Mouse (Mus musculus) G1E (cell line): ENCODE measurements at regions not wholly inside any gene's neighbourhood (a gene's known extent, or its start where the extent isn't known, plus 50 kb on each side); places are given as distances from the start of the nearest gene placed in this dataset.

Source experiments
- ATAC-seq: 2 replicates; pipeline ENCODE4 v1.8.0; 2016; ENCODE audit warnings: mild to moderate bottlenecking; ENCODE audit not compliant: insufficient number of reproducible peaks, poor library complexity, low FRiP score, severe bottlenecking; ENCODE audit errors: extremely low read depth
- DNase-seq: peaks from one replicate; pipeline ENCODE4 v3.0.0; 2012; ENCODE audit warnings: low spot score
- H3K27me3 ChIP-seq: 2 replicates; pipeline ENCODE4 v1.6.1; 2012; ENCODE audit warnings: mild to moderate bottlenecking, low read length, inconsistent platforms; ENCODE audit not compliant: insufficient read depth
- H3K36me3 ChIP-seq: replicated peaks from 2 replicates; pipeline ENCODE3; 2012; ENCODE audit warnings: mild to moderate bottlenecking, inconsistent platforms
- H3K4me1 ChIP-seq: 2 replicates; pipeline ENCODE4 v1.6.1; 2012; ENCODE audit warnings: low read depth, low read length, inconsistent platforms, mixed read lengths; ENCODE audit not compliant: insufficient read depth
- H3K4me3 ChIP-seq: 2 replicates; pipeline ENCODE4 v1.5.1; 2012; ENCODE audit warnings: low read depth, mild to moderate bottlenecking, inconsistent platforms, low read length, moderate library complexity, mixed read lengths
- H3K9me3 ChIP-seq: replicated peaks from 2 replicates; pipeline ENCODE4 v1.6.1; 2012; ENCODE audit warnings: inconsistent platforms
- CTCF ChIP-seq: IDR thresholded peaks from 2 replicates; pipeline ENCODE4 v1.5.1; 2012; ENCODE audit warnings: low read depth, low read length, inconsistent platforms, mixed read lengths
- GATA1 ChIP-seq: IDR thresholded peaks from 2 replicates; pipeline ENCODE4 v1.6.1; 2012; ENCODE audit warnings: borderline replicate concordance, low read length, inconsistent platforms, mixed read lengths
- GATA2 ChIP-seq: IDR thresholded peaks from 2 replicates; pipeline ENCODE4 v1.6.1; 2012; ENCODE audit warnings: low read depth, low read length, inconsistent platforms, borderline replicate concordance
- POLR2AphosphoS5 ChIP-seq: IDR thresholded peaks from 2 replicates; pipeline ENCODE4 v1.6.1; 2012; ENCODE audit warnings: low read depth, low read length, inconsistent platforms; ENCODE audit not compliant: insufficient replicate concordance
- TAL1 ChIP-seq: conservative IDR thresholded peaks from 2 replicates; pipeline ENCODE4 v1.6.1; 2012; ENCODE audit warnings: low read depth, low read length, inconsistent platforms, mixed read lengths

- Histone ChIP-seq H3K4me3 (no peak overlapping the region), H3K4me1 (no peaks in the 10 kb centered on the region), H3K9me3 (peaks cover 38% of the 10 kb centered on the region), H3K27me3 (no peaks in the 10 kb centered on the region), H3K36me3 (no peaks in the 10 kb centered on the region)
- TF ChIP-seq TAL1 (no peak), GATA1 (no peak), GATA2 (no peak), CTCF (no peak), POLR2AphosphoS5 (no peak)
- ATAC-seq (no peak), DNase-seq (no peak)
Observed at GRCm38 (mm10) chr4:142991401-142991800, 221.4 kb downstream of the Prdm2 start.

- Histone ChIP-seq H3K27me3 (no peaks in the 10 kb centered on the region), H3K36me3 (no peaks in the 10 kb centered on the region), H3K4me1 (no peaks in the 10 kb centered on the region), H3K4me3 (no peak overlapping the region), H3K9me3 (peaks cover 37% of the 10 kb centered on the region)
- DNase-seq (no peak), ATAC-seq (no peak)
- TF ChIP-seq GATA2 (no peak), POLR2AphosphoS5 (no peak), CTCF (no peak), TAL1 (no peak), GATA1 (no peak)
Observed at GRCm38 (mm10) chr4:142989175-142989574, 223.6 kb downstream of the Prdm2 start.

GRCm38 (mm10) chr4:142983295-142983624, 229.5 kb downstream of the Prdm2 start:
- Histone ChIP-seq H3K27me3 (no peaks in the 10 kb centered on the region), H3K9me3 (peaks cover 46% of the 10 kb centered on the region), H3K4me3 (no peak overlapping the region), H3K36me3 (no peaks in the 10 kb centered on the region), H3K4me1 (no peaks in the 10 kb centered on the region)
- DNase-seq = no peak
- no peak for ATAC-seq
- TF ChIP-seq GATA1 (no peak), POLR2AphosphoS5 (no peak), TAL1 (no peak), CTCF (no peak), GATA2 (no peak)

DNA sequence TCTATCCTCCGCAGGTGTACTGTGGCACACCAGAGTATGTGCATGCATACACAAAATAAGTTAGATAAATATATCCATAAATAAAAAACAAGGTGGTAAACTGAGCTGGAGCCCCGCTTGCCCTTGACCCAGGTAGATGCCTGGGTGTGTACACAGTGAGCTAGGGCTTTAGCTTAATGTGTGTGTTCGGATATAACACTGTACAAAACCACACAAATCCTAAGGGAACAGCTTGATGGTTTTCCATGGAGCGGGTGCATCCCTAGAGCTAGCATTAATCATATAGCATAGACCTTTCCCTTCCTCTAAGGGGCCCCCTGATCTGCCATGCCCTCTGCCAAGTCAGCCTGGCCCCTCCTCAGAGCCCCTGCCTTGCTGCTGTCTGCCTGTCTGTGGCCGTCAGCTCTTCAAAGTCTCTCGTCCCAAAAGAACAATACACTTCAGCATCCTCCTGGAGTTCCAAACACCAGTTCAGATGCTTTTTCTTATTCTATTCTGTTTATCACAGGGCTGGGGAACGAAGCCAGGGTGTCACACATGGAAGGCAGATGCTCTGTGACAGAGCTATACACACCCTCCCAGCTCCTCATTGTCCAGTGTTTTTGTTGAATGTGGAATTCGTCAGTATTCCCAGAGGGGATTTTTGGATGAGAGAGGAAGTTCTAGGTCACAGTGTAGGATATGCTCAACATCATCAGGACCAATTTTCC, 230.1 kb downstream of the Prdm2 start:
- H3K27me3 ChIP-seq = no peaks in the 10 kb centered on the region
- no peak for DNase-seq
- no peak overlapping the region for H3K4me3 ChIP-seq
- ATAC-seq = no peak
- no peaks in the 10 kb centered on the region for H3K4me1 ChIP-seq
- peaks cover 46% of the 10 kb centered on the region for H3K9me3 ChIP-seq
- H3K36me3 ChIP-seq = no peaks in the 10 kb centered on the region
- TF ChIP-seq GATA1 = no peak
- TF ChIP-seq CTCF = no peak
- TF ChIP-seq TAL1 = no peak
- no peak for TF ChIP-seq POLR2AphosphoS5
- TF ChIP-seq GATA2 = no peak

DNA sequence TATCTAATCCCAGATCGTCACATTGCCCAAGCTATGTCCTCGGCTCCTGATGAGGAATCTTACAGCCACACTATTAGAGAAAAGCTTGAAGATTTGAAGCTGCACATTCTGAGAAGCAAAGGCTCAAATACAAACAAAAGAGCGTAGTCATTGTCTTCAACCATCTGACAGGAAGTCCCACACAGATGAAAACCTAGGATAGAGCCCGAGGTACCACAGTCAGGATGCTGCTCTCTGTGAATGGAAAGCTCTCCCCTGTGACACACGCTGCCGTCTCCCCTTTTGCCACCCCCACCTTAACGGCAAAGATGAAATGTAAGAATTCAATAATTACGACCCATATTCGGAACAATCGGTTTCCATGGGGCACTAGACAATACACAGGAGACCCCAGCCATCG, 237.2 kb downstream of the Prdm2 start:
- Histone ChIP-seq H3K36me3 (no peaks in the 10 kb centered on the region), H3K9me3 (peaks cover 42% of the 10 kb centered on the region), H3K27me3 (no peaks in the 10 kb centered on the region), H3K4me1 (no peaks in the 10 kb centered on the region), H3K4me3 (no peak overlapping the region)
- TF ChIP-seq POLR2AphosphoS5 = no peak
- no peak for TF ChIP-seq GATA2
- no peak for TF ChIP-seq TAL1
- TF ChIP-seq CTCF = no peak
- TF ChIP-seq GATA1 = no peak
- ATAC-seq (no peak), DNase-seq (no peak)

- DNase-seq (no peak), ATAC-seq (no peak)
- no peaks in the 10 kb centered on the region for H3K4me1 ChIP-seq
- no peaks in the 10 kb centered on the region for H3K27me3 ChIP-seq
- peaks cover 52% of the 10 kb centered on the region for H3K9me3 ChIP-seq
- H3K4me3 ChIP-seq = no peak overlapping the region
- TF ChIP-seq GATA2 (no peak), TAL1 (no peak), POLR2AphosphoS5 (no peak), GATA1 (no peak), CTCF (no peak)
- no peaks in the 10 kb centered on the region for H3K36me3 ChIP-seq
Observed at GRCm38 (mm10) chr4:142970040-142970439, 242.8 kb downstream of the Prdm2 start.
